Mouse (Mus musculus): ENCODE data around the gene Myzap. TPM values are rescaled to one million over a fixed set of nuclear protein-coding genes. Genes with fewer than 3 reads are reported as not detected.
A peak's percentile ranks its signal among the peaks of the same experiment; 100 is the strongest.
"Not testable (repeated sequence)": the region's sequence is repeated elsewhere in the genome, so short reads cannot be mapped to it uniquely, and the experiment has no call there.

The Myzap gene
- polyA plus RNA-seq, 1 experiment from 2014 or later, result 1.9 TPM

- H3K27ac ChIP-seq (ENCODE audit: low read depth, low read length); H3K27me3 ChIP-seq (replicated peaks; ENCODE audit: control insufficient read depth, insufficient read depth, low read length); H3K4me3 ChIP-seq (ENCODE audit: low read length); H3K9ac ChIP-seq (ENCODE audit: low read depth, low read length); H3K9me3 ChIP-seq (ENCODE audit: control insufficient read depth, low read length); ATAC-seq: not testable (repeated sequence)
- 87% methylated on average over 7 of the region's 7 CpGs for WGBS
- H3K4me1 ChIP-seq (ENCODE audit: control insufficient read depth, insufficient read depth, low read depth, low read length), result peaks cover 10% of the 10 kb centered on the region
- H3K4me2 ChIP-seq (ENCODE audit: low read length), result peak overlapping the region; percentile 80; the same call in 1 of the 2 replicates
- H3K36me3 ChIP-seq (ENCODE audit: control insufficient read depth, insufficient read depth, low read length), result peaks cover 41% of the 10 kb centered on the region
Measured at GRCm38 (mm10) chr9:71483872-71484271, 108.3 kb downstream of the Myzap start.

- no peak for ATAC-seq
- no peaks in the 10 kb centered on the region for H3K9me3 ChIP-seq (ENCODE audit: control insufficient read depth, low read length)
- H3K27me3 ChIP-seq (replicated peaks; ENCODE audit: control insufficient read depth, insufficient read depth, low read length), result no peaks in the 10 kb centered on the region
- peaks cover 68% of the 10 kb centered on the region for H3K36me3 ChIP-seq (ENCODE audit: control insufficient read depth, insufficient read depth, low read length)
- no peak overlapping the region for H3K27ac ChIP-seq (ENCODE audit: low read depth, low read length)
- no peak overlapping the region for H3K4me3 ChIP-seq (ENCODE audit: low read length)
- 94% methylated on average over 2 of the region's 2 CpGs for WGBS
- peaks cover 10% of the 10 kb centered on the region for H3K4me1 ChIP-seq (ENCODE audit: control insufficient read depth, insufficient read depth, low read depth, low read length)
- H3K4me2 ChIP-seq (ENCODE audit: low read length), result no peak overlapping the region
- H3K9ac ChIP-seq (ENCODE audit: low read depth, low read length), result no peak overlapping the region
Measured at GRCm38 (mm10) chr9:71480305-71480704, 111.9 kb downstream of the Myzap start.

GRCm38 (mm10) chr9:71479413-71479812, 112.7 kb downstream of the Myzap start:
- Histone ChIP-seq H3K27me3 (replicated peaks; ENCODE audit: control insufficient read depth, insufficient read depth, low read length) (no peaks in the 10 kb centered on the region), H3K4me2 (ENCODE audit: low read length) (no peak overlapping the region), H3K36me3 (ENCODE audit: control insufficient read depth, insufficient read depth, low read length) (peaks cover 70% of the 10 kb centered on the region), H3K4me3 (ENCODE audit: low read length) (no peak overlapping the region), H3K4me1 (ENCODE audit: control insufficient read depth, insufficient read depth, low read depth, low read length) (peaks cover 6% of the 10 kb centered on the region), H3K9ac (ENCODE audit: low read depth, low read length) (no peak overlapping the region), H3K9me3 (ENCODE audit: control insufficient read depth, low read length) (no peaks in the 10 kb centered on the region), H3K27ac (ENCODE audit: low read depth, low read length) (no peak overlapping the region)
- 94% methylated on average over 9 of the region's 9 CpGs for whole genome bisulfite sequencing
- ATAC-seq, result no peak

GRCm38 (mm10) chr9:71478596-71478995, 113.6 kb downstream of the Myzap start:
- Histone ChIP-seq H3K36me3 (ENCODE audit: control insufficient read depth, insufficient read depth, low read length) (peaks cover 70% of the 10 kb centered on the region), H3K9ac (ENCODE audit: low read depth, low read length) (no peak overlapping the region), H3K4me3 (ENCODE audit: low read length) (no peak overlapping the region), H3K4me1 (ENCODE audit: control insufficient read depth, insufficient read depth, low read depth, low read length) (no peaks in the 10 kb centered on the region; the same call in 1 of the 2 replicates), H3K9me3 (ENCODE audit: control insufficient read depth, low read length) (no peaks in the 10 kb centered on the region), H3K27me3 (replicated peaks; ENCODE audit: control insufficient read depth, insufficient read depth, low read length) (no peaks in the 10 kb centered on the region), H3K27ac (ENCODE audit: low read depth, low read length) (no peak overlapping the region), H3K4me2 (ENCODE audit: low read length) (no peak overlapping the region)
- WGBS, result 96% methylated on average over 7 of the region's 7 CpGs
- no peak for ATAC-seq

GRCm38 (mm10) chr9:71476601-71477000, 115.6 kb downstream of the Myzap start:
- Histone ChIP-seq H3K9me3 (ENCODE audit: control insufficient read depth, low read length) (no peaks in the 10 kb centered on the region), H3K4me3 (ENCODE audit: low read length) (no peak overlapping the region), H3K4me1 (ENCODE audit: control insufficient read depth, insufficient read depth, low read depth, low read length) (no peaks in the 10 kb centered on the region), H3K9ac (ENCODE audit: low read depth, low read length) (no peak overlapping the region), H3K36me3 (ENCODE audit: control insufficient read depth, insufficient read depth, low read length) (peaks cover 53% of the 10 kb centered on the region), H3K27ac (ENCODE audit: low read depth, low read length) (no peak overlapping the region), H3K27me3 (replicated peaks; ENCODE audit: control insufficient read depth, insufficient read depth, low read length) (no peaks in the 10 kb centered on the region), H3K4me2 (ENCODE audit: low read length) (no peak overlapping the region)
- WGBS, result 96% methylated on average over 3 of the region's 3 CpGs
- no peak for ATAC-seq

- Histone ChIP-seq H3K9me3 (ENCODE audit: control insufficient read depth, low read length) (no peaks in the 10 kb centered on the region), H3K9ac (ENCODE audit: low read depth, low read length) (no peak overlapping the region), H3K27ac (ENCODE audit: low read depth, low read length) (no peak overlapping the region), H3K4me2 (ENCODE audit: low read length) (no peak overlapping the region), H3K4me3 (ENCODE audit: low read length) (no peak overlapping the region), H3K27me3 (replicated peaks; ENCODE audit: control insufficient read depth, insufficient read depth, low read length) (no peaks in the 10 kb centered on the region), H3K4me1 (ENCODE audit: control insufficient read depth, insufficient read depth, low read depth, low read length) (no peaks in the 10 kb centered on the region), H3K36me3 (ENCODE audit: control insufficient read depth, insufficient read depth, low read length) (peaks cover 43% of the 10 kb centered on the region)
- WGBS, result 97% methylated on average over 4 of the region's 4 CpGs
- ATAC-seq, result no peak
Measured at GRCm38 (mm10) chr9:71475536-71475935, 116.6 kb downstream of the Myzap start.

GRCm38 (mm10) chr9:71467434-71467833, 124.7 kb downstream of the Myzap start:
- no peaks in the 10 kb centered on the region for H3K36me3 ChIP-seq (ENCODE audit: control insufficient read depth, insufficient read depth, low read length)
- WGBS, result 77% methylated on average over 4 of the region's 4 CpGs

GRCm38 (mm10) chr9:71466111-71466510, 126.0 kb downstream of the Myzap start:
- 77% methylated on average over 3 of the region's 3 CpGs for WGBS
- Histone ChIP-seq H3K9me3 (ENCODE audit: control insufficient read depth, low read length) (no peaks in the 10 kb centered on the region), H3K9ac (ENCODE audit: low read depth, low read length) (no peak overlapping the region), H3K4me1 (ENCODE audit: control insufficient read depth, insufficient read depth, low read depth, low read length) (no peaks in the 10 kb centered on the region), H3K36me3 (ENCODE audit: control insufficient read depth, insufficient read depth, low read length) (no peaks in the 10 kb centered on the region), H3K4me2 (ENCODE audit: low read length) (no peak overlapping the region), H3K27ac (ENCODE audit: low read depth, low read length) (no peak overlapping the region), H3K27me3 (replicated peaks; ENCODE audit: control insufficient read depth, insufficient read depth, low read length) (no peaks in the 10 kb centered on the region), H3K4me3 (ENCODE audit: low read length) (no peak overlapping the region)
- ATAC-seq, result no peak

More at GRCm38 (mm10) chr9:71467434-71467833, 124.7 kb downstream of the Myzap start:
- H3K9ac ChIP-seq (ENCODE audit: low read depth, low read length), result no peak overlapping the region
- H3K4me3 ChIP-seq (ENCODE audit: low read length), result no peak overlapping the region
- no peaks in the 10 kb centered on the region for H3K4me1 ChIP-seq (ENCODE audit: control insufficient read depth, insufficient read depth, low read depth, low read length)
- no peaks in the 10 kb centered on the region for H3K9me3 ChIP-seq (ENCODE audit: control insufficient read depth, low read length)
- no peak for ATAC-seq
- no peak overlapping the region for H3K27ac ChIP-seq (ENCODE audit: low read depth, low read length)
- no peaks in the 10 kb centered on the region for H3K27me3 ChIP-seq (replicated peaks; ENCODE audit: control insufficient read depth, insufficient read depth, low read length)
- H3K4me2 ChIP-seq (ENCODE audit: low read length), result no peak overlapping the region

- Histone ChIP-seq H3K9ac (ENCODE audit: low read depth, low read length) (no peak overlapping the region), H3K27me3 (replicated peaks; ENCODE audit: control insufficient read depth, insufficient read depth, low read length) (no peaks in the 10 kb centered on the region), H3K4me1 (ENCODE audit: control insufficient read depth, insufficient read depth, low read depth, low read length) (no peaks in the 10 kb centered on the region), H3K9me3 (ENCODE audit: control insufficient read depth, low read length) (no peaks in the 10 kb centered on the region), H3K4me2 (ENCODE audit: low read length) (no peak overlapping the region), H3K4me3 (ENCODE audit: low read length) (no peak overlapping the region), H3K36me3 (ENCODE audit: control insufficient read depth, insufficient read depth, low read length) (no peaks in the 10 kb centered on the region), H3K27ac (ENCODE audit: low read depth, low read length) (no peak overlapping the region)
- ATAC-seq, result no peak
- 71% methylated on average over 13 of the region's 13 CpGs for WGBS
Measured at GRCm38 (mm10) chr9:71463072-71463667, 129.0 kb downstream of the Myzap start.

Data from hindbrain, embryonic 16.5 days (tissue).